Mouse (Mus musculus): ENCODE measurements around the gene Hist1h3d.
"Not testable (repeated sequence)": the region's sequence is repeated elsewhere in the genome, so short reads cannot be mapped to it uniquely, and the experiment has no call there.

Gene Hist1h3d

GRCm38 (mm10) chr13:23542225-23542980 lies 33.2 kb upstream of the Hist1h3d start:
- not testable (repeated sequence) for DNase-seq (ENCODE audit: low read depth in 1 of 2, low spot score in 2 of 2)

GRCm38 (mm10) chr13:23542999-23543607 lies 32.5 kb upstream of the Hist1h3d start, which contains the start of gene Hist1h2bh:
Hist1h2bh (minus strand) TSS chr13:23543392.
- DNase-seq (ENCODE audit: low read depth in 1 of 2, low spot score in 2 of 2), result peak; percentile 60 to 66

GRCm38 (mm10) chr13:23543965-23544786 lies 31.4 kb upstream of the Hist1h3d start, which contains the start of gene Hist1h3f:
Hist1h3f (plus strand) TSS chr13:23544052.
- DNase-seq (ENCODE audit: low read depth in 1 of 2, low spot score in 2 of 2), result peak; percentile 66 to 77

GRCm38 (mm10) chr13:23544787-23545120 lies 30.8 kb upstream of the Hist1h3d start:
- DNase-seq (ENCODE audit: low read depth in 1 of 2, low spot score in 2 of 2), result peak in 1 of 2 experiments; percentile 28

GRCm38 (mm10) chr13:23546694-23547093 lies 28.9 kb upstream of the Hist1h3d start:
- DNase-seq (ENCODE audit: low read depth in 1 of 2, low spot score in 2 of 2), result no peak

- no peak for DNase-seq (ENCODE audit: low read depth in 1 of 2, low spot score in 2 of 2)
Measured at GRCm38 (mm10) chr13:23550761-23551145, 24.8 kb upstream of the Hist1h3d start.

- peak; percentile 72 to 78 for DNase-seq (ENCODE audit: low read depth in 1 of 2, low spot score in 2 of 2)
Measured at GRCm38 (mm10) chr13:23551146-23551834, 24.3 kb upstream of the Hist1h3d start, which contains the start of gene Hist1h4f. Hist1h4f (minus strand) TSS chr13:23551648.

- no peak for DNase-seq (ENCODE audit: low read depth in 1 of 2, low spot score in 2 of 2)
Measured at GRCm38 (mm10) chr13:23551931-23552914, 23.3 kb upstream of the Hist1h3d start.

GRCm38 (mm10) chr13:23552962-23553361 lies 22.6 kb upstream of the Hist1h3d start, which contains the start of gene Hist1h1d:
Hist1h1d (plus strand) TSS chr13:23553262.
- DNase-seq (ENCODE audit: low read depth in 1 of 2, low spot score in 2 of 2), result no peak

- no peak for DNase-seq (ENCODE audit: low read depth in 1 of 2, low spot score in 2 of 2)
Measured at GRCm38 (mm10) chr13:23554393-23554792, 21.2 kb upstream of the Hist1h3d start.

- DNase-seq (ENCODE audit: low read depth in 1 of 2, low spot score in 2 of 2), result peak; percentile 53 to 56
Measured at GRCm38 (mm10) chr13:23554925-23555838, 20.4 kb upstream of the Hist1h3d start.

- DNase-seq (ENCODE audit: low read depth in 1 of 2, low spot score in 2 of 2), result peak in 1 of 2 experiments; percentile 33
Measured at GRCm38 (mm10) chr13:23555839-23556416, 19.6 kb upstream of the Hist1h3d start.

- DNase-seq (ENCODE audit: low read depth in 1 of 2, low spot score in 2 of 2), result no peak
Measured at GRCm38 (mm10) chr13:23556906-23557305, 18.7 kb upstream of the Hist1h3d start.

GRCm38 (mm10) chr13:23560699-23561098 lies 14.9 kb upstream of the Hist1h3d start:
- not testable (repeated sequence) for DNase-seq (ENCODE audit: low read depth in 1 of 2, low spot score in 2 of 2)

GRCm38 (mm10) chr13:23561531-23561882 lies 14.1 kb upstream of the Hist1h3d start:
- DNase-seq (ENCODE audit: low read depth in 1 of 2, low spot score in 2 of 2), result not testable (repeated sequence)

- DNase-seq (ENCODE audit: low read depth in 1 of 2, low spot score in 2 of 2), result peak; percentile 91 to 94
Measured at GRCm38 (mm10) chr13:23561883-23562659, 13.5 kb upstream of the Hist1h3d start, which contains the start of gene Hist1h3e. Hist1h3e (minus strand) TSS chr13:23562369.

- DNase-seq (ENCODE audit: low read depth in 1 of 2, low spot score in 2 of 2), result peak in 1 of 2 experiments; percentile 26
Measured at GRCm38 (mm10) chr13:23562699-23563462, 12.7 kb upstream of the Hist1h3d start.
